Comparison of ENCODE assay signal across 12 mouse cellular contexts in genomic region chr5:43842011-43842285, GRCm38 (mm10). TPM values are rescaled to one million over a fixed set of nuclear protein-coding genes. Genes with fewer than 3 reads are reported as not detected.
DNase-seq lines count a peak whose midpoint lies in the region; ATAC-seq lines count a peak whose summit lies in the region.
"Had no signal": no experiment of that assay in that cellular context is flagged by ENCODE, and none has a peak within 500 bp of the region (broad histone marks: within the 10 kb centered on the region; RNA-seq: fewer than 3 reads in every experiment).

No protein-coding gene starts in this region.

- H3K9ac ChIP-seq in heart, embryonic 16.5 days (ENCODE audit: low read length), result no peak overlapping the region; the same call in 1 of the 2 replicates
- H3K9ac ChIP-seq in liver, embryonic 16.5 days (ENCODE audit: low read depth, low read length), result no peak overlapping the region
- H3K9ac ChIP-seq in forebrain, embryonic 14.5 days (ENCODE audit: low read length), result no peak overlapping the region
- H3K9ac ChIP-seq: limb, embryonic 15.5 days; neural tube, embryonic 15.5 days had no signal

- peak overlapping the region; percentile 54 for H3K4me2 ChIP-seq in heart, embryonic 16.5 days (ENCODE audit: low read depth, low read length)
- H3K4me2 ChIP-seq in liver, embryonic 16.5 days (ENCODE audit: low read depth, low read length), result peak overlapping the region; percentile 14; the same call in 1 of the 2 replicates
- no peak overlapping the region for H3K4me2 ChIP-seq in forebrain, embryonic 14.5 days (ENCODE audit: low read length)
- H3K4me2 ChIP-seq: limb, embryonic 15.5 days; neural tube, embryonic 15.5 days had no signal

- H3K27ac ChIP-seq in heart, embryonic 16.5 days (ENCODE audit: low read length), result no peak overlapping the region
- H3K27ac ChIP-seq in heart, embryonic 10.5 days, result no peak overlapping the region
- H3K27ac ChIP-seq in liver, embryonic 16.5 days (ENCODE audit: low read length), result no peak overlapping the region
- H3K27ac ChIP-seq in limb, embryonic 10.5 days, result no peak overlapping the region
- H3K27ac ChIP-seq in forebrain, embryonic 14.5 days (ENCODE audit: low read depth, low read length), result no peak overlapping the region
- H3K27ac ChIP-seq: limb, embryonic 15.5 days; neural tube, embryonic 15.5 days had no signal

- no peaks in the 10 kb centered on the region for H3K4me1 ChIP-seq in heart, embryonic 16.5 days (ENCODE audit: control insufficient read depth, insufficient read depth, low read length)
- no peaks in the 10 kb centered on the region for H3K4me1 ChIP-seq in heart, embryonic 10.5 days
- H3K4me1 ChIP-seq in liver, embryonic 16.5 days (ENCODE audit: control insufficient read depth, low read depth, low read length), result no peaks in the 10 kb centered on the region
- peaks cover 8% of the 10 kb centered on the region; the same call in 1 of the 2 replicates for H3K4me1 ChIP-seq in limb, embryonic 10.5 days
- no peaks in the 10 kb centered on the region for H3K4me1 ChIP-seq in forebrain, embryonic 14.5 days (ENCODE audit: control insufficient read depth, insufficient read depth, low read length)
- H3K4me1 ChIP-seq: limb, embryonic 15.5 days; neural tube, embryonic 15.5 days had no signal

- 79% methylated on average over 5 of the region's 5 CpGs for WGBS in heart, embryonic 16.5 days
- 82% methylated on average over 5 of the region's 5 CpGs for WGBS in heart, embryonic 10.5 days
- WGBS in liver, embryonic 16.5 days (ENCODE audit: insufficient replicate concordance), result 70% methylated on average over 5 of the region's 5 CpGs
- 92% methylated on average over 5 of the region's 5 CpGs for WGBS in limb, embryonic 10.5 days
- 83% methylated on average over 5 of the region's 5 CpGs for WGBS in forebrain, embryonic 14.5 days

- DNase-seq in heart, embryonic 10.5 days (ENCODE audit: low spot score), result no peak
- DNase-seq in spleen, postnatal 36 days (ENCODE audit: low spot score in 2 of 2), result peak; percentile 68
- DNase-seq in spleen, postnatal 10 days (ENCODE audit: low spot score in 2 of 2), result no peak
- no peak for DNase-seq in limb, embryonic 10.5 days (ENCODE audit: low spot score)
- no peak for DNase-seq in testis, postnatal 14 days (ENCODE audit: low spot score)
- no peak for DNase-seq in forebrain, embryonic 14.5 days (ENCODE audit: low spot score)
- DNase-seq: adrenal gland, postnatal 10 days; cerebellum, postnatal 36 days had no signal

- peak overlapping the region; percentile 15 for H3K4me3 ChIP-seq in heart, embryonic 16.5 days (ENCODE audit: low read length)
- H3K4me3 ChIP-seq in heart, embryonic 10.5 days, result no peak overlapping the region
- H3K4me3 ChIP-seq in liver, embryonic 16.5 days (ENCODE audit: low read depth, low read length), result peak overlapping the region; percentile 33; the same call in 1 of the 2 replicates
- H3K4me3 ChIP-seq in limb, embryonic 10.5 days, result no peak overlapping the region
- no peak overlapping the region for H3K4me3 ChIP-seq in forebrain, embryonic 14.5 days (ENCODE audit: low read depth, low read length)
- H3K4me3 ChIP-seq: limb, embryonic 15.5 days; neural tube, embryonic 15.5 days had no signal

- H3K27me3 ChIP-seq in heart, embryonic 16.5 days (ENCODE audit: control insufficient read depth, insufficient read depth, low read length), result no peaks in the 10 kb centered on the region
- H3K27me3 ChIP-seq in heart, embryonic 10.5 days (ENCODE audit: insufficient read depth, poor library complexity, severe bottlenecking), result no peaks in the 10 kb centered on the region
- H3K27me3 ChIP-seq in liver, embryonic 16.5 days (ENCODE audit: control insufficient read depth, insufficient read depth, low read depth, low read length), result no peaks in the 10 kb centered on the region
- no peaks in the 10 kb centered on the region for H3K27me3 ChIP-seq in limb, embryonic 10.5 days (ENCODE audit: low read depth, poor library complexity, severe bottlenecking)
- no peaks in the 10 kb centered on the region for H3K27me3 ChIP-seq in forebrain, embryonic 14.5 days (replicated peaks; ENCODE audit: control insufficient read depth, insufficient read depth, low read length)
- H3K27me3 ChIP-seq: limb, embryonic 15.5 days; neural tube, embryonic 15.5 days had no signal

- no peaks in the 10 kb centered on the region for H3K36me3 ChIP-seq in heart, embryonic 16.5 days (ENCODE audit: control insufficient read depth, insufficient read depth)
- H3K36me3 ChIP-seq in heart, embryonic 10.5 days, result no peaks in the 10 kb centered on the region
- no peaks in the 10 kb centered on the region for H3K36me3 ChIP-seq in liver, embryonic 16.5 days (ENCODE audit: control insufficient read depth, insufficient read depth)
- no peaks in the 10 kb centered on the region for H3K36me3 ChIP-seq in limb, embryonic 10.5 days
- H3K36me3 ChIP-seq in forebrain, embryonic 14.5 days (ENCODE audit: control insufficient read depth, insufficient read depth, low read length), result no peaks in the 10 kb centered on the region
- H3K36me3 ChIP-seq: limb, embryonic 15.5 days; neural tube, embryonic 15.5 days had no signal

- no peaks in the 10 kb centered on the region for H3K9me3 ChIP-seq in heart, embryonic 16.5 days (replicated peaks; ENCODE audit: control insufficient read depth, low read length)
- 0 out of 2 replicates have a peak, but pooled peaks cover 7% of the 10 kb centered on the region for H3K9me3 ChIP-seq in heart, embryonic 10.5 days
- H3K9me3 ChIP-seq in liver, embryonic 16.5 days (replicated peaks; ENCODE audit: control insufficient read depth, low read length), result no peaks in the 10 kb centered on the region
- H3K9me3 ChIP-seq in limb, embryonic 10.5 days (replicated peaks), result 0 out of 2 replicates have a peak, but pooled peaks cover 1% of the 10 kb centered on the region
- 0 out of 2 replicates have a peak, but pooled peaks cover 2% of the 10 kb centered on the region for H3K9me3 ChIP-seq in forebrain, embryonic 14.5 days (replicated peaks; ENCODE audit: control insufficient read depth, low read length)
- H3K9me3 ChIP-seq: limb, embryonic 15.5 days; neural tube, embryonic 15.5 days had no signal

- ATAC-seq in heart, embryonic 16.5 days (replicated peaks; ENCODE audit: extremely low read depth, insufficient read depth, low FRiP score), result no peak
- ATAC-seq in liver, embryonic 16.5 days (ENCODE audit: low read depth), result no peak
- ATAC-seq in forebrain, embryonic 14.5 days, result no peak

RNA-seq across cellular contexts. Expression of gene Fbxl5, which starts 20.5 kb away (rescaled TPM):
- polyA plus RNA-seq in heart, embryonic 16.5 days (2015; fragmentation: Nextera tagmentation; extraction: Ambion mirVana), result 48.6 and 50.3 TPM in 2 replicates
- polyA plus RNA-seq in heart, embryonic 10.5 days (2016; fragmentation: Nextera tagmentation; extraction: Ambion mirVana), result 43.5 and 46.0 TPM in 2 replicates
- polyA plus RNA-seq in liver, embryonic 16.5 days (2015; fragmentation: Nextera tagmentation; extraction: Ambion mirVana), result 20.9 and 21.2 TPM in 2 replicates
- 47.3 and 51.9 TPM in 2 replicates for polyA plus RNA-seq in limb, embryonic 10.5 days (2016; fragmentation: Nextera tagmentation; extraction: Ambion mirVana)
- 91.8 and 99.8 TPM in 2 replicates for polyA plus RNA-seq in forebrain, embryonic 14.5 days (2014; fragmentation: Nextera tagmentation; extraction: Ambion mirVana)

RNA-seq across cellular contexts. Expression of gene Bst1, which starts 23.3 kb away (rescaled TPM):
- 2.3 and 2.8 TPM in 2 replicates for polyA plus RNA-seq in heart, embryonic 16.5 days (2015; fragmentation: Nextera tagmentation; extraction: Ambion mirVana)
- 0.36 TPM in 1 of 2 replicates, not detected in the other for polyA plus RNA-seq in heart, embryonic 10.5 days (2016; fragmentation: Nextera tagmentation; extraction: Ambion mirVana)
- 1.6 and 1.8 TPM in 2 replicates for polyA plus RNA-seq in liver, embryonic 16.5 days (2015; fragmentation: Nextera tagmentation; extraction: Ambion mirVana)
- 0.05 and 0.21 TPM in 2 replicates for polyA plus RNA-seq in limb, embryonic 10.5 days (2016; fragmentation: Nextera tagmentation; extraction: Ambion mirVana)
- not detected in 2 replicates for polyA plus RNA-seq in forebrain, embryonic 14.5 days (2014; fragmentation: Nextera tagmentation; extraction: Ambion mirVana)

RNA-seq across cellular contexts. Expression of gene Cd38, which starts 26.4 kb away (rescaled TPM):
- 17.4 and 18.0 TPM in 2 replicates for polyA plus RNA-seq in heart, embryonic 16.5 days (2015; fragmentation: Nextera tagmentation; extraction: Ambion mirVana)
- 18.1 and 20.6 TPM in 2 replicates for polyA plus RNA-seq in heart, embryonic 10.5 days (2016; fragmentation: Nextera tagmentation; extraction: Ambion mirVana)
- 15.3 and 16.6 TPM in 2 replicates for polyA plus RNA-seq in liver, embryonic 16.5 days (2015; fragmentation: Nextera tagmentation; extraction: Ambion mirVana)
- 8.6 and 10.7 TPM in 2 replicates for polyA plus RNA-seq in limb, embryonic 10.5 days (2016; fragmentation: Nextera tagmentation; extraction: Ambion mirVana)
- 2.8 and 2.9 TPM in 2 replicates for polyA plus RNA-seq in forebrain, embryonic 14.5 days (2014; fragmentation: Nextera tagmentation; extraction: Ambion mirVana)

Comparison
In these comparisons a context has a peak if more than half of its experiments do, and no peak if none do; other contexts are left out.
1. H3K4me3 ChIP-seq: peak in heart, embryonic 16.5 days (single experiment) and liver, embryonic 16.5 days (single experiment); none in heart, embryonic 10.5 days (single experiment), limb, embryonic 10.5 days (single experiment) and forebrain, embryonic 14.5 days (single experiment).
2. DNase-seq: peak in spleen, postnatal 36 days (2 of 2); none in heart, embryonic 10.5 days (single experiment), spleen, postnatal 10 days (0 of 2), limb, embryonic 10.5 days (single experiment), testis, postnatal 14 days (single experiment) and forebrain, embryonic 14.5 days (single experiment).